Mouse (Mus musculus) stomach, postnatal 0 days (tissue): ENCODE results near the gene Slc38a3.

Experiments
- CTCF ChIP-seq: IDR thresholded peaks from 2 replicates; pipeline ENCODE4 v1.5.1; 2016; ENCODE audit warnings: antibody characterized with exemption, low read depth, mild to moderate bottlenecking, moderate library complexity
- EP300 ChIP-seq: optimal IDR thresholded peaks from 2 replicates; pipeline ENCODE3; 2016; ENCODE audit warnings: antibody characterized with exemption

DNA sequence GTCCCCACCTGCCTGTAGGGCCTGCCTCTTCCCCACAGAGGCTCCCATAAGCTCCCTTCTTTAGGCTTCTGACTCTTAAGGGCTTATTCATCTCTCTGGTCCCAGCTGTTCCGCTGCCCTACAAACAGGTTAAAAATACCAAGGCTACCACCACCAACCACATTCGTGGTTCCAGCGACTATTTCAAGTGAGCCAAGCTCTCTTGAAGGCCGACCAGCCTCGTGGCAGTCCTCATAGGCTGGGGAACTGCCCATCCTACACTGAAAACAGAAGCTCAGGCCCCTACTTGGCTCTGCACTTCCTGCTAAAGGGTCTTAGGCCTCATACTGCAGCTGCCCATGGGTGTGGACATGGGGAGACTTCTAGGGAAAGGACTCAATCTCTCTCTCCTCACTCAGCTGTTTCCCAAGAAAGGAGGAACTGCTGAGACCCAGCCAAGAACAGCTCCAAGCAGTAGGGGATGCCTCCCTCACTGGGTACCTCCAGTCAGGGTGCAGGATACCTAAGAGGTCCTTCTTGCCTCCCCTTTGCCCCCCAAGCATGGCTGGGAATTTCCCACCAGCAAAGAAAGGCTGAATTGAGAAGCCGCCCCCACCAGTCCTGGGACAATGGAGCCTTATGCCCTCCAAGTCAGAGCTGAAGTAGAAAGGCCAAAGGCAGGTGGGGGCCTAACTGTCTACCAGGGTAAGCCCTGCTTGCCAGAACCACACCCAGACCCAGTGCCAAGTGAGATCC is 57.7 kb downstream of the Slc38a3 start:
- TF ChIP-seq CTCF: no peak
- TF ChIP-seq EP300: no peak
